Mouse (Mus musculus) spleen, adult 2 months (tissue): Measurements from ENCODE around the gene Exoc6b.

Experiments
- CTCF ChIP-seq: fragments of 200-500 bp; IDR thresholded peaks from 2 replicates; pipeline ENCODE4 v1.5.1; 2011; ENCODE audit warnings: mild to moderate bottlenecking, inconsistent platforms; ENCODE audit not compliant: insufficient read depth, insufficient read length, insufficient replicate concordance; ENCODE audit errors: extremely low read depth
- POLR2A ChIP-seq: fragments of 200-500 bp; IDR thresholded peaks from 2 replicates; pipeline ENCODE4 v1.6.1; 2011; ENCODE audit warnings: low read depth, low read length, inconsistent platforms

GRCm38 (mm10) chr6:84736942-84737341 is 332.4 kb downstream of the Exoc6b start:
- TF ChIP-seq POLR2A (no peak), CTCF (no peak)
